Mouse (Mus musculus) 3134 (cell line): ENCODE results near the gene Neurog1.

Experiments
- DNase-seq: peaks from one replicate; pipeline ENCODE4 v3.0.0-alpha.2; 2011; ENCODE audit warnings: low spot score; ENCODE audit not compliant: insufficient read length; ENCODE audit errors: extremely low read depth

The Neurog1 gene

GRCm38 (mm10) chr13:56251924-56252619 is at the start of gene Neurog1:
Gene Neurog1 (minus strand): TSS chr13:56252163.
- DNase-seq, result no peak

- no peak for DNase-seq
Observed at GRCm38 (mm10) chr13:56299336-56299735, 47.4 kb upstream of the Neurog1 start.

GRCm38 (mm10) chr13:56296659-56297020 is 44.7 kb upstream of the Neurog1 start:
- DNase-seq, result no peak

GRCm38 (mm10) chr13:56295943-56296658 is 44.1 kb upstream of the Neurog1 start, which contains the start of gene Cxcl14:
Gene Cxcl14 (minus strand): TSS chr13:56296551.
- no peak for DNase-seq

GRCm38 (mm10) chr13:56295586-56295942 is 43.6 kb upstream of the Neurog1 start:
- no peak for DNase-seq

- no peak for DNase-seq
Observed at GRCm38 (mm10) chr13:56294908-56295307, 42.9 kb upstream of the Neurog1 start.

GRCm38 (mm10) chr13:56289998-56290397 is 38.0 kb upstream of the Neurog1 start:
- no peak for DNase-seq

- no peak for DNase-seq
Observed at GRCm38 (mm10) chr13:56289261-56289660, 37.3 kb upstream of the Neurog1 start.

GRCm38 (mm10) chr13:56288601-56289000 is 36.6 kb upstream of the Neurog1 start:
- no peak for DNase-seq

- no peak for DNase-seq
Observed at GRCm38 (mm10) chr13:56287091-56287490, 35.1 kb upstream of the Neurog1 start.

- no peak for DNase-seq
Observed at GRCm38 (mm10) chr13:56283321-56283720, 31.4 kb upstream of the Neurog1 start.

- DNase-seq, result no peak
Observed at GRCm38 (mm10) chr13:56280356-56280755, 28.4 kb upstream of the Neurog1 start.

GRCm38 (mm10) chr13:56279439-56279838 is 27.5 kb upstream of the Neurog1 start:
- DNase-seq, result peak; percentile 17

GRCm38 (mm10) chr13:56275171-56275570 is 23.2 kb upstream of the Neurog1 start:
- DNase-seq, result no peak

- no peak for DNase-seq
Observed at GRCm38 (mm10) chr13:56270124-56270523, 18.2 kb upstream of the Neurog1 start.

- DNase-seq, result no peak
Observed at GRCm38 (mm10) chr13:56267396-56267795, 15.4 kb upstream of the Neurog1 start.

GRCm38 (mm10) chr13:56266435-56266834 is 14.5 kb upstream of the Neurog1 start:
- no peak for DNase-seq

GRCm38 (mm10) chr13:56265661-56266060 is 13.7 kb upstream of the Neurog1 start:
- DNase-seq, result no peak

- DNase-seq, result no peak
Observed at GRCm38 (mm10) chr13:56262269-56262668, 10.3 kb upstream of the Neurog1 start.

GRCm38 (mm10) chr13:56260344-56260780 is 8.4 kb upstream of the Neurog1 start:
- no peak for DNase-seq

GRCm38 (mm10) chr13:56259926-56260250 is 7.9 kb upstream of the Neurog1 start:
- DNase-seq, result no peak
